Mouse (Mus musculus) myocyte (in vitro differentiated cells): Measurements from ENCODE around the gene Setd1a.

Experiments
- CEBPB ChIP-seq: IDR thresholded peaks from 2 replicates; pipeline ENCODE4 v1.6.1; 2011; ENCODE audit warnings: mild to moderate bottlenecking, moderate library complexity; ENCODE audit not compliant: poor library complexity, insufficient read depth, severe bottlenecking
- MAX ChIP-seq: IDR thresholded peaks from one replicate; pipeline ENCODE4 v1.6.1; 2011; ENCODE audit warnings: low read depth, mild to moderate bottlenecking, control low read depth

GRCm38 (mm10) chr7:127840886-127841285 is 64.4 kb downstream of the Setd1a start:
- TF ChIP-seq CEBPB (no peak), MAX (no peak)
